Mouse (Mus musculus): ENCODE results near the gene Acp4.
"Not testable (repeated sequence)": the region's sequence is repeated elsewhere in the genome, so short reads cannot be mapped to it uniquely, and the experiment has no call there.

Acp4 gene

GRCm38 (mm10) chr7:44262791-44263643, 5.8 kb upstream of the Acp4 start:
- peak; percentile 94 for DNase-seq (ENCODE audit: extremely low spot score)

GRCm38 (mm10) chr7:44261147-44261546, 4.0 kb upstream of the Acp4 start, which contains the start of gene Gm15517:
Gene Gm15517, plus strand, starts transcription at chr7:44261447.
- no peak for DNase-seq (ENCODE audit: extremely low spot score)

GRCm38 (mm10) chr7:44260410-44260809, 3.2 kb upstream of the Acp4 start:
- no peak for DNase-seq (ENCODE audit: extremely low spot score)

GRCm38 (mm10) chr7:44254930-44255329, 2.2 kb downstream of the Acp4 start:
- DNase-seq (ENCODE audit: extremely low spot score): no peak

GRCm38 (mm10) chr7:44253023-44253616, 4.1 kb downstream of the Acp4 start:
- DNase-seq (ENCODE audit: extremely low spot score): no peak

- DNase-seq (ENCODE audit: extremely low spot score): not testable (repeated sequence)
Measured at GRCm38 (mm10) chr7:44250732-44251275, 6.4 kb downstream of the Acp4 start.

GRCm38 (mm10) chr7:44249248-44249647, 7.9 kb downstream of the Acp4 start:
- no peak for DNase-seq (ENCODE audit: extremely low spot score)

- no peak for DNase-seq (ENCODE audit: extremely low spot score)
Measured at GRCm38 (mm10) chr7:44247971-44248370, 9.2 kb downstream of the Acp4 start.

GRCm38 (mm10) chr7:44246984-44247470, 10.2 kb downstream of the Acp4 start:
- peak; percentile 75 for DNase-seq (ENCODE audit: extremely low spot score)

GRCm38 (mm10) chr7:44246055-44246983, 10.9 kb downstream of the Acp4 start, which contains the start of the genes 1700028J19Rik and 2410002F23Rik:
Gene 1700028J19Rik, minus strand, starts transcription at chr7:44246695.
Gene 2410002F23Rik, plus strand, starts transcription at chr7:44246722.
- peak; percentile 93 for DNase-seq (ENCODE audit: extremely low spot score)

- no peak for DNase-seq (ENCODE audit: extremely low spot score)
Measured at GRCm38 (mm10) chr7:44244080-44244479, 13.1 kb downstream of the Acp4 start.

GRCm38 (mm10) chr7:44241163-44241562, 16.0 kb downstream of the Acp4 start:
- no peak for DNase-seq (ENCODE audit: extremely low spot score)

- DNase-seq (ENCODE audit: extremely low spot score): no peak
Measured at GRCm38 (mm10) chr7:44240712-44241111, 16.5 kb downstream of the Acp4 start.

- DNase-seq (ENCODE audit: extremely low spot score): no peak
Measured at GRCm38 (mm10) chr7:44239913-44240312, 17.3 kb downstream of the Acp4 start.

GRCm38 (mm10) chr7:44235909-44236308, 21.3 kb downstream of the Acp4 start, which contains the start of gene Gm36864:
Gene Gm36864, plus strand, starts transcription at chr7:44236177.
- DNase-seq (ENCODE audit: extremely low spot score): no peak

- no peak for DNase-seq (ENCODE audit: extremely low spot score)
Measured at GRCm38 (mm10) chr7:44225076-44225475, 32.1 kb downstream of the Acp4 start, which contains the start of gene Klk1. Gene Klk1, plus strand, starts transcription at chr7:44225360.

GRCm38 (mm10) chr7:44222335-44222734, 34.8 kb downstream of the Acp4 start:
- DNase-seq (ENCODE audit: extremely low spot score): not testable (repeated sequence)

- DNase-seq (ENCODE audit: extremely low spot score): not testable (repeated sequence)
Measured at GRCm38 (mm10) chr7:44221601-44222000, 35.6 kb downstream of the Acp4 start.

- DNase-seq (ENCODE audit: extremely low spot score): no peak
Measured at GRCm38 (mm10) chr7:44215645-44216044, 41.5 kb downstream of the Acp4 start, which contains the start of gene Klk1b5. Gene Klk1b5, plus strand, starts transcription at chr7:44215945.

- DNase-seq (ENCODE audit: extremely low spot score): no peak
Measured at GRCm38 (mm10) chr7:44208307-44208706, 48.9 kb downstream of the Acp4 start.

- not testable (repeated sequence) for DNase-seq (ENCODE audit: extremely low spot score)
Measured at GRCm38 (mm10) chr7:44207135-44207534, 50.0 kb downstream of the Acp4 start, which contains the start of gene Klk1b4. Gene Klk1b4, plus strand, starts transcription at chr7:44207435.

All from embryo, embryonic 9.5 days (tissue).